10 mouse cellular contexts compared by ENCODE assay signal in genomic region chr13:46268815-46269445, GRCm38 (mm10). TPM values are rescaled to one million over a fixed set of nuclear protein-coding genes. Genes with fewer than 3 reads are reported as not detected.
A peak's percentile ranks its signal among the peaks of the same experiment; 100 is the strongest.
DNase-seq lines count a peak whose midpoint lies in the region; ATAC-seq and TF ChIP-seq lines count a peak whose summit lies in the region.
"Had no signal": no experiment of that assay in that cellular context is flagged by ENCODE, and none has a peak within 500 bp of the region (broad histone marks: within the 10 kb centered on the region; RNA-seq: fewer than 3 reads in every experiment).

No protein-coding gene starts in this region.

- no peaks in the 10 kb centered on the region for H3K79me2 ChIP-seq in MEL (ENCODE audit: control insufficient read depth, insufficient read depth, low read length, poor library complexity)

- peaks cover 0 to 19% of the 10 kb centered on the region in 2 experiments; a peak in 1 of 4 replicates for H3K4me1 ChIP-seq in MEL (ENCODE audit: control insufficient read depth in 1 of 2, insufficient read depth in 2 of 2, low read length in 2 of 2)
- H3K4me1 ChIP-seq in forebrain, embryonic 14.5 days (ENCODE audit: control insufficient read depth, insufficient read depth, low read length): peaks cover 8% of the 10 kb centered on the region; the same call in 1 of the 2 replicates
- H3K4me1 ChIP-seq: liver, embryonic 15.5 days had no signal

- 6% methylated on average over 7 of the region's 7 CpGs for WGBS in forebrain, embryonic 14.5 days

- no peak overlapping the region; the same call in 1 of the 2 replicates for H3K27ac ChIP-seq in MEL (ENCODE audit: control insufficient read depth, low read depth, low read length)
- no peak overlapping the region for H3K27ac ChIP-seq in forebrain, embryonic 14.5 days (ENCODE audit: low read depth, low read length)
- H3K27ac ChIP-seq: liver, embryonic 15.5 days had no signal

- no peak for TF ChIP-seq EP300 in MEL (IDR thresholded peaks at IDR 0.05; ENCODE audit: low read depth in 1 of 2, low read length in 2 of 2)

- TF ChIP-seq CTCF in MEL (IDR thresholded peaks at IDR 0.05 in 2 of 3, conservative IDR thresholded peaks at IDR 0.05 in 1 of 3; ENCODE audit: control insufficient read depth in 1 of 3, insufficient read depth in 1 of 3, low read depth in 2 of 3, low read length in 3 of 3, poor library complexity in 1 of 3, severe bottlenecking in 1 of 3): no peak

- peaks cover 0 to 2% of the 10 kb centered on the region in 2 experiments; a peak in 1 of 4 replicates for H3K27me3 ChIP-seq in MEL (ENCODE audit: control insufficient read depth in 1 of 2, insufficient read depth in 2 of 2, low read length in 2 of 2)
- H3K27me3 ChIP-seq in forebrain, embryonic 14.5 days (replicated peaks; ENCODE audit: control insufficient read depth, insufficient read depth, low read length): no peaks in the 10 kb centered on the region
- H3K27me3 ChIP-seq: liver, embryonic 15.5 days had no signal

- H3K4me2 ChIP-seq in forebrain, embryonic 14.5 days (ENCODE audit: low read length): peak overlapping the region; percentile 6; the same call in 1 of the 2 replicates
- H3K4me2 ChIP-seq: liver, embryonic 15.5 days had no signal

- DNase-seq in embryo, embryonic 11 days: peak; percentile 17
- no peak for DNase-seq in embryo, embryonic 10.5 days (ENCODE audit: low spot score)
- DNase-seq in MEL (ENCODE audit: low read depth, low spot score): peak; percentile 10
- DNase-seq in forebrain, embryonic 14.5 days (ENCODE audit: low spot score): peak; percentile 86
- DNase-seq in kidney, postnatal 25 days: peak; percentile 32 to 46
- DNase-seq in lung, adult 18-20 months: peak; percentile 20 to 51
- DNase-seq in right cerebral cortex, postnatal 14 days: peak; percentile 56
- DNase-seq in yolk sac, embryonic 10.5 days (ENCODE audit: low spot score): no peak

- H3K9ac ChIP-seq in MEL (ENCODE audit: control insufficient read depth, low read depth, low read length, poor library complexity, severe bottlenecking): no peak overlapping the region
- H3K9ac ChIP-seq in forebrain, embryonic 14.5 days (ENCODE audit: low read length): no peak overlapping the region
- H3K9ac ChIP-seq: liver, embryonic 15.5 days had no signal

- TF ChIP-seq RAD21 in MEL (IDR thresholded peaks at IDR 0.05; ENCODE audit: low read depth, low read length): no peak

- no peak for TF ChIP-seq POLR2A in MEL (IDR thresholded peaks at IDR 0.05; ENCODE audit: control insufficient read depth in 1 of 2, insufficient read depth in 1 of 2, low read depth in 1 of 2, low read length in 2 of 2, poor library complexity in 1 of 2)

- no peak overlapping the region for H3K4me3 ChIP-seq in MEL (ENCODE audit: control insufficient read depth in 1 of 2, insufficient read depth in 1 of 2, low read depth in 2 of 2, low read length in 2 of 2)
- H3K4me3 ChIP-seq in forebrain, embryonic 14.5 days (ENCODE audit: low read depth, low read length): no peak overlapping the region
- H3K4me3 ChIP-seq: liver, embryonic 15.5 days had no signal

- H3K36me3 ChIP-seq in MEL (ENCODE audit: control insufficient read depth in 1 of 2, insufficient read depth in 2 of 2, low read length in 2 of 2): peaks cover 0 to 8% of the 10 kb centered on the region in 2 experiments; a peak in 2 of 4 replicates
- no peaks in the 10 kb centered on the region for H3K36me3 ChIP-seq in forebrain, embryonic 14.5 days (ENCODE audit: control insufficient read depth, insufficient read depth, low read length)
- H3K36me3 ChIP-seq: liver, embryonic 15.5 days had no signal

- no peaks in the 10 kb centered on the region for H3K9me3 ChIP-seq in MEL (replicated peaks; ENCODE audit: insufficient read depth, low read length)
- no peaks in the 10 kb centered on the region for H3K9me3 ChIP-seq in forebrain, embryonic 14.5 days (replicated peaks; ENCODE audit: control insufficient read depth, low read length)
- H3K9me3 ChIP-seq: liver, embryonic 15.5 days had no signal

- ATAC-seq in forebrain, embryonic 14.5 days: peak; percentile 75

TF ChIP-seq in MEL, 35 proteins besides CTCF, POLR2A, EP300 and RAD21:
- TF ChIP-seq CHD2 (IDR thresholded peaks at IDR 0.05; ENCODE audit: low read length) (no peak), ELF1 (IDR thresholded peaks at IDR 0.05; ENCODE audit: low read depth, low read length) (no peak), TAL1 (IDR thresholded peaks at IDR 0.05; ENCODE audit: low read length) (no peak), SMC3 (IDR thresholded peaks at IDR 0.05; ENCODE audit: low read depth, low read length) (no peak), GATA1 (IDR thresholded peaks at IDR 0.05; ENCODE audit: low read depth, low read length) (no peak), RCOR1 (IDR thresholded peaks at IDR 0.05; ENCODE audit: low read depth, low read length) (no peak), ETS1 (IDR thresholded peaks at IDR 0.05; ENCODE audit: low read depth, low read length) (no peak), GABPA (IDR thresholded peaks at IDR 0.05; ENCODE audit: low read depth, low read length) (no peak)
TF ChIP-seq in MEL: peak in this region for 0.

RNA-seq across cellular contexts. Expression of gene Stmnd1, which starts 4.6 kb away (rescaled TPM):
- total RNA-seq in MEL (2012; rRNA removed): not detected in 2 replicates
- not detected for polyA plus RNA-seq in MEL (2012; ENCODE audit: insufficient read depth in 1 of 2, insufficient read length in 2 of 2, low read depth in 1 of 2, low replicate concordance in 2 of 2, missing spikeins in 1 of 2)
- polyA plus RNA-seq in forebrain, embryonic 14.5 days (2014; fragmentation: Nextera tagmentation; extraction: Ambion mirVana): not detected in 2 replicates
- polyA plus RNA-seq: embryonic facial prominence, embryonic 11.5 days; liver, embryonic 15.5 days had no signal

Comparison
In these comparisons a context has a peak if more than half of its experiments do, and no peak if none do; other contexts are left out.
1. DNase-seq: peak in embryo, embryonic 11 days (single experiment), MEL (single experiment), forebrain, embryonic 14.5 days (single experiment), kidney, postnatal 25 days (2 of 2), lung, adult 18-20 months (2 of 2) and right cerebral cortex, postnatal 14 days (single experiment); none in embryo, embryonic 10.5 days (single experiment) and yolk sac, embryonic 10.5 days (single experiment).